Mouse (Mus musculus): ENCODE data around the gene Afm. TPM values are rescaled to one million over a fixed set of nuclear protein-coding genes. Genes with fewer than 3 reads are reported as not detected.

The Afm gene
- polyA plus RNA-seq (2012) = not detected in 2 replicates

- no peak for TF ChIP-seq GATA1 (IDR thresholded peaks at IDR 0.05; ENCODE audit: low read length)
These were observed at the start of gene Afm for GRCm38 (mm10) chr5:90518356-90519100. Gene Afm (plus strand): TSS chr5:90518932.

- TF ChIP-seq GATA1 (IDR thresholded peaks at IDR 0.05; ENCODE audit: low read length) = no peak
These were observed 47.9 kb upstream of the Afm start for GRCm38 (mm10) chr5:90470836-90471235.

GRCm38 (mm10) chr5:90473902-90474301 is 44.8 kb upstream of the Afm start:
- TF ChIP-seq GATA1 (IDR thresholded peaks at IDR 0.05; ENCODE audit: low read length) = no peak

DNA sequence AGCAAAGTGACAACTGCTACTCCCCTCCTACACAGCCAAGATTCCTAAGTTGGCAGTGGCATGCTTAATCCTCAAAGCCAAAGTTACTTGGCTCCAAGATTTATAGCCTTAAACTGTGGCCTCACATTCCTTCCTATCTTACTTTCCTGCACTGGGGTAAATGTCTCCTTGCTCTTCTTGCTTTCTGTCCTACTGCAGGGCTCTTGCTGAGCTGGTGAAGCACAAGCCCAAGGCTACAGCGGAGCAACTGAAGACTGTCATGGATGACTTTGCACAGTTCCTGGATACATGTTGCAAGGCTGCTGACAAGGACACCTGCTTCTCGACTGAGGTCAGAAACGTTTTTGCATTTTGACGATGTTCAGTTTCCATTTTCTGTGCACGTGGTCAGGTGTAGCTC is 44.4 kb upstream of the Afm start:
- TF ChIP-seq GATA1 (IDR thresholded peaks at IDR 0.05; ENCODE audit: low read length) = no peak

GRCm38 (mm10) chr5:90476741-90477140 is 42.0 kb upstream of the Afm start:
- no peak for TF ChIP-seq GATA1 (IDR thresholded peaks at IDR 0.05; ENCODE audit: low read length)

- TF ChIP-seq GATA1 (IDR thresholded peaks at IDR 0.05; ENCODE audit: low read length) = no peak
These were observed 41.2 kb upstream of the Afm start for GRCm38 (mm10) chr5:90477308-90478140.

GRCm38 (mm10) chr5:90478886-90479285 is 39.8 kb upstream of the Afm start:
- TF ChIP-seq GATA1 (IDR thresholded peaks at IDR 0.05; ENCODE audit: low read length) = no peak

DNA sequence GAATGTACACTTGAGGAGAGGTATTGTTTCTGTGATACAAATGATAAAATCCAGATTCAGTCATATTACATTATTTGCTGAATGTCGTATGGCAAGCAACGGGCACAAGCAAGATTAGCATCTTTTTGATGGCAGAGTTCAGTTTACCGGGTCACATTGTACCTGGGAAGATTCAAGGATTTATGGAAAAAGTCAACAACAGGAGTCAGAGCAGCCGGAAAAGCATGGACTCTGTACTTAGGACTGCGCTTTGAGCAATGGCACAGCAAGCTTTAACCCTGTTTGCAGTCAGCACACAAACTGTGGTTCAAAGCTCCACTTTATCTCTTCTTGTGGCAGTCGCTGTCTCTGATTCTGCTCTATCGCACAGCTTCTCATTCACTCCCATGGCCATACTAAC is 33.1 kb upstream of the Afm start:
- no peak for TF ChIP-seq GATA1 (IDR thresholded peaks at IDR 0.05; ENCODE audit: low read length)

DNA sequence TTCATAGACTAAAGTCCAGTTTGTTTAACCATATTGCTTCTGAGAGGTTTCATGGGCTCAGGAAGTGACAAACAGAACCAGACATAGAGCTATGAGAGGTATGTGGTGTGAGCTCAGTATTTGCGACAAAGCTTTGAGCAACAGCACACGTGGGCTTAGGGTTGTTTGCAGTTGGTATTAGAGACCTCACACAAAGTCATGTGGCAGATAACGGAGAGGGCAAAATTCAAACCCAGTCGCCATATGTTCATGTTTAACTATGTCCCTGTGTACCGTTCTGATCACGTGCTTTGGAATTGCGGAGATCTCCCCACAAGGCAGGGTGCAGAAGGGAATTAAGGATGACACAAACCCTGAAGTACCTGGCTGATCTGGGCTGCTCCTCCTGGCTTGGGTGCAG is 30.4 kb upstream of the Afm start:
- TF ChIP-seq GATA1 (IDR thresholded peaks at IDR 0.05; ENCODE audit: low read length) = no peak

- TF ChIP-seq GATA1 (IDR thresholded peaks at IDR 0.05; ENCODE audit: low read length) = no peak
These were observed 28.2 kb upstream of the Afm start, which contains the start of gene Afp for GRCm38 (mm10) chr5:90490518-90490917. Gene Afp (plus strand): TSS chr5:90490737.

- no peak for TF ChIP-seq GATA1 (IDR thresholded peaks at IDR 0.05; ENCODE audit: low read length)
These were observed 26.3 kb upstream of the Afm start for GRCm38 (mm10) chr5:90492440-90492839.

DNA sequence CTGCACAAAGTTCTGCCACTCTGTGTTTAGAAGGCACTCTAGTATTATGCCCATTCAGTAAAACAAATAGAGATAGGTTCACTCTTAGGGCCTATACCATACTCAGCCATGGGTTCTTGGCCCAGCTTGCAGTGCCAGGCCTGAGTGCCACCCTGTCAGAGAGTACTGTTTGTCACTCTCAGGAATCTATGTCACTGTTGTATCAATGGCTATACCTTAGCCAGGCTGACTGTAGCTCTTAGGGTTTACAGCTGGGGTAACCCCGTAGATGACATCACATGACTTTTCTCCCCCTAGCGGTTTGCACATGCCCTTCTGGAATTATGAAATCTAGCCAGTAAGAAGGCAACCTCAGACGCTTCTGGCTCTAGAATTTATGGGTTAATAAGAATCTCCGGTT is 24.4 kb upstream of the Afm start:
- no peak for TF ChIP-seq GATA1 (IDR thresholded peaks at IDR 0.05; ENCODE audit: low read length)

- TF ChIP-seq GATA1 (IDR thresholded peaks at IDR 0.05; ENCODE audit: low read length) = no peak
These were observed 19.2 kb upstream of the Afm start for GRCm38 (mm10) chr5:90499509-90499908.

- no peak for TF ChIP-seq GATA1 (IDR thresholded peaks at IDR 0.05; ENCODE audit: low read length)
These were observed 18.0 kb upstream of the Afm start for GRCm38 (mm10) chr5:90500714-90501113.

GRCm38 (mm10) chr5:90501752-90502151 is 17.0 kb upstream of the Afm start:
- no peak for TF ChIP-seq GATA1 (IDR thresholded peaks at IDR 0.05; ENCODE audit: low read length)

- TF ChIP-seq GATA1 (IDR thresholded peaks at IDR 0.05; ENCODE audit: low read length) = no peak
These were observed 14.0 kb upstream of the Afm start for GRCm38 (mm10) chr5:90504742-90505141.

GRCm38 (mm10) chr5:90506507-90506906 is 12.2 kb upstream of the Afm start:
- TF ChIP-seq GATA1 (IDR thresholded peaks at IDR 0.05; ENCODE audit: low read length) = no peak

Data from G1E-ER4 (cell line).